Mouse (Mus musculus): ENCODE data around the gene Akap13. TPM values are rescaled to one million over a fixed set of nuclear protein-coding genes. Genes with fewer than 3 reads are reported as not detected.

Akap13 gene
- polyA plus RNA-seq, 1 experiment from 2014 or later: 12.0 TPM

GRCm38 (mm10) chr7:75713959-75714358 lies 258.6 kb downstream of the Akap13 start:
- Histone ChIP-seq H3K9ac (replicated peaks; ENCODE audit: low read depth, low read length) (no peak overlapping the region), H3K36me3 (ENCODE audit: control insufficient read depth, insufficient read depth) (no peaks in the 10 kb centered on the region), H3K4me1 (replicated peaks; ENCODE audit: control insufficient read depth, insufficient read depth, low read length) (no peaks in the 10 kb centered on the region), H3K27ac (ENCODE audit: low read length) (no peak overlapping the region), H3K9me3 (ENCODE audit: control insufficient read depth, low read length) (no peaks in the 10 kb centered on the region), H3K27me3 (replicated peaks; ENCODE audit: control insufficient read depth, insufficient read depth, low read length) (no peaks in the 10 kb centered on the region), H3K4me2 (ENCODE audit: low read length) (no peak overlapping the region), H3K4me3 (replicated peaks; ENCODE audit: low read length) (no peak overlapping the region)
- 95% methylated on average over 5 of the region's 5 CpGs for WGBS
- ATAC-seq: no peak

- no peak overlapping the region for H3K4me2 ChIP-seq (ENCODE audit: low read length)
- H3K36me3 ChIP-seq (ENCODE audit: control insufficient read depth, insufficient read depth): no peaks in the 10 kb centered on the region
- H3K27me3 ChIP-seq (replicated peaks; ENCODE audit: control insufficient read depth, insufficient read depth, low read length): no peaks in the 10 kb centered on the region
- no peak overlapping the region for H3K9ac ChIP-seq (replicated peaks; ENCODE audit: low read depth, low read length)
- H3K4me1 ChIP-seq (replicated peaks; ENCODE audit: control insufficient read depth, insufficient read depth, low read length): no peaks in the 10 kb centered on the region
- WGBS: 93% methylated on average over 4 of the region's 4 CpGs
- H3K9me3 ChIP-seq (ENCODE audit: control insufficient read depth, low read length): no peaks in the 10 kb centered on the region
- no peak for ATAC-seq
- no peak overlapping the region for H3K4me3 ChIP-seq (replicated peaks; ENCODE audit: low read length)
- no peak overlapping the region for H3K27ac ChIP-seq (ENCODE audit: low read length)
These were observed 259.7 kb downstream of the Akap13 start for GRCm38 (mm10) chr7:75715026-75715425.

GRCm38 (mm10) chr7:75715939-75716338 lies 260.6 kb downstream of the Akap13 start:
- Histone ChIP-seq H3K9me3 (ENCODE audit: control insufficient read depth, low read length) (no peaks in the 10 kb centered on the region), H3K27me3 (replicated peaks; ENCODE audit: control insufficient read depth, insufficient read depth, low read length) (no peaks in the 10 kb centered on the region), H3K4me2 (ENCODE audit: low read length) (no peak overlapping the region), H3K36me3 (ENCODE audit: control insufficient read depth, insufficient read depth) (no peaks in the 10 kb centered on the region), H3K9ac (replicated peaks; ENCODE audit: low read depth, low read length) (no peak overlapping the region), H3K4me3 (replicated peaks; ENCODE audit: low read length) (no peak overlapping the region), H3K4me1 (replicated peaks; ENCODE audit: control insufficient read depth, insufficient read depth, low read length) (no peaks in the 10 kb centered on the region), H3K27ac (ENCODE audit: low read length) (no peak overlapping the region)
- ATAC-seq: no peak
- 89% methylated on average over 4 of the region's 4 CpGs for WGBS

GRCm38 (mm10) chr7:75717349-75717748 lies 262.0 kb downstream of the Akap13 start:
- Histone ChIP-seq H3K4me2 (ENCODE audit: low read length) (no peak overlapping the region), H3K9ac (replicated peaks; ENCODE audit: low read depth, low read length) (no peak overlapping the region), H3K4me3 (replicated peaks; ENCODE audit: low read length) (no peak overlapping the region), H3K4me1 (replicated peaks; ENCODE audit: control insufficient read depth, insufficient read depth, low read length) (no peaks in the 10 kb centered on the region), H3K27ac (ENCODE audit: low read length) (no peak overlapping the region), H3K27me3 (replicated peaks; ENCODE audit: control insufficient read depth, insufficient read depth, low read length) (no peaks in the 10 kb centered on the region), H3K36me3 (ENCODE audit: control insufficient read depth, insufficient read depth) (no peaks in the 10 kb centered on the region), H3K9me3 (ENCODE audit: control insufficient read depth, low read length) (no peaks in the 10 kb centered on the region)
- no peak for ATAC-seq

- H3K4me1 ChIP-seq (replicated peaks; ENCODE audit: control insufficient read depth, insufficient read depth, low read length): no peaks in the 10 kb centered on the region
- H3K36me3 ChIP-seq (ENCODE audit: control insufficient read depth, insufficient read depth): no peaks in the 10 kb centered on the region
- no peak for ATAC-seq
- H3K4me3 ChIP-seq (replicated peaks; ENCODE audit: low read length): no peak overlapping the region
- no peaks in the 10 kb centered on the region for H3K9me3 ChIP-seq (ENCODE audit: control insufficient read depth, low read length)
- no peaks in the 10 kb centered on the region for H3K27me3 ChIP-seq (replicated peaks; ENCODE audit: control insufficient read depth, insufficient read depth, low read length)
- no peak overlapping the region for H3K9ac ChIP-seq (replicated peaks; ENCODE audit: low read depth, low read length)
- no peak overlapping the region for H3K4me2 ChIP-seq (ENCODE audit: low read length)
- H3K27ac ChIP-seq (ENCODE audit: low read length): no peak overlapping the region
- WGBS: 90% methylated on average over 4 of the region's 4 CpGs
These were observed 266.0 kb downstream of the Akap13 start for GRCm38 (mm10) chr7:75721302-75721701.

GRCm38 (mm10) chr7:75724012-75724411 lies 268.7 kb downstream of the Akap13 start:
- H3K9me3 ChIP-seq (ENCODE audit: control insufficient read depth, low read length): no peaks in the 10 kb centered on the region
- no peak overlapping the region for H3K27ac ChIP-seq (ENCODE audit: low read length)
- ATAC-seq: no peak
- 92% methylated on average over 1 of the region's 1 CpGs for WGBS
- no peaks in the 10 kb centered on the region for H3K27me3 ChIP-seq (replicated peaks; ENCODE audit: control insufficient read depth, insufficient read depth, low read length)
- no peaks in the 10 kb centered on the region for H3K4me1 ChIP-seq (replicated peaks; ENCODE audit: control insufficient read depth, insufficient read depth, low read length)
- no peak overlapping the region for H3K9ac ChIP-seq (replicated peaks; ENCODE audit: low read depth, low read length)
- no peak overlapping the region for H3K4me3 ChIP-seq (replicated peaks; ENCODE audit: low read length)
- no peak overlapping the region for H3K4me2 ChIP-seq (ENCODE audit: low read length)
- H3K36me3 ChIP-seq (ENCODE audit: control insufficient read depth, insufficient read depth): no peaks in the 10 kb centered on the region

- H3K9ac ChIP-seq (replicated peaks; ENCODE audit: low read depth, low read length): no peak overlapping the region
- no peaks in the 10 kb centered on the region for H3K4me1 ChIP-seq (replicated peaks; ENCODE audit: control insufficient read depth, insufficient read depth, low read length)
- H3K27me3 ChIP-seq (replicated peaks; ENCODE audit: control insufficient read depth, insufficient read depth, low read length): no peaks in the 10 kb centered on the region
- no peaks in the 10 kb centered on the region for H3K9me3 ChIP-seq (ENCODE audit: control insufficient read depth, low read length)
- WGBS: 96% methylated on average over 6 of the region's 6 CpGs
- H3K27ac ChIP-seq (ENCODE audit: low read length): no peak overlapping the region
- ATAC-seq: no peak
- H3K4me2 ChIP-seq (ENCODE audit: low read length): no peak overlapping the region
- H3K36me3 ChIP-seq (ENCODE audit: control insufficient read depth, insufficient read depth): peaks cover 2% of the 10 kb centered on the region; the same call in 1 of the 2 replicates
- H3K4me3 ChIP-seq (replicated peaks; ENCODE audit: low read length): no peak overlapping the region
These were observed 270.6 kb downstream of the Akap13 start for GRCm38 (mm10) chr7:75725899-75726298.

GRCm38 (mm10) chr7:75726867-75727266 lies 271.5 kb downstream of the Akap13 start:
- peaks cover 2% of the 10 kb centered on the region; the same call in 1 of the 2 replicates for H3K36me3 ChIP-seq (ENCODE audit: control insufficient read depth, insufficient read depth)
- ATAC-seq: no peak; the same call in 1 of the 2 replicates

GRCm38 (mm10) chr7:75729652-75730051 lies 274.3 kb downstream of the Akap13 start:
- no peak overlapping the region for H3K9ac ChIP-seq (replicated peaks; ENCODE audit: low read depth, low read length)
- 95% methylated on average over 7 of the region's 7 CpGs for WGBS
- no peaks in the 10 kb centered on the region for H3K9me3 ChIP-seq (ENCODE audit: control insufficient read depth, low read length)
- H3K36me3 ChIP-seq (ENCODE audit: control insufficient read depth, insufficient read depth): peaks cover 2% of the 10 kb centered on the region; the same call in 1 of the 2 replicates
- H3K4me3 ChIP-seq (replicated peaks; ENCODE audit: low read length): no peak overlapping the region
- no peak overlapping the region for H3K27ac ChIP-seq (ENCODE audit: low read length)
- ATAC-seq: no peak
- H3K4me1 ChIP-seq (replicated peaks; ENCODE audit: control insufficient read depth, insufficient read depth, low read length): no peaks in the 10 kb centered on the region
- H3K4me2 ChIP-seq (ENCODE audit: low read length): no peak overlapping the region
- no peaks in the 10 kb centered on the region for H3K27me3 ChIP-seq (replicated peaks; ENCODE audit: control insufficient read depth, insufficient read depth, low read length)

More at GRCm38 (mm10) chr7:75726867-75727266, 271.5 kb downstream of the Akap13 start:
- Histone ChIP-seq H3K4me3 (replicated peaks; ENCODE audit: low read length) (no peak overlapping the region), H3K9me3 (ENCODE audit: control insufficient read depth, low read length) (no peaks in the 10 kb centered on the region), H3K9ac (replicated peaks; ENCODE audit: low read depth, low read length) (no peak overlapping the region), H3K4me1 (replicated peaks; ENCODE audit: control insufficient read depth, insufficient read depth, low read length) (no peaks in the 10 kb centered on the region), H3K27ac (ENCODE audit: low read length) (no peak overlapping the region), H3K4me2 (ENCODE audit: low read length) (no peak overlapping the region), H3K27me3 (replicated peaks; ENCODE audit: control insufficient read depth, insufficient read depth, low read length) (no peaks in the 10 kb centered on the region)
- 87% methylated on average over 9 of the region's 9 CpGs for WGBS

- ATAC-seq: no peak
- Histone ChIP-seq H3K36me3 (ENCODE audit: control insufficient read depth, insufficient read depth) (peaks cover 2% of the 10 kb centered on the region; the same call in 1 of the 2 replicates), H3K27me3 (replicated peaks; ENCODE audit: control insufficient read depth, insufficient read depth, low read length) (no peaks in the 10 kb centered on the region), H3K9me3 (ENCODE audit: control insufficient read depth, low read length) (no peaks in the 10 kb centered on the region), H3K4me2 (ENCODE audit: low read length) (no peak overlapping the region), H3K27ac (ENCODE audit: low read length) (no peak overlapping the region), H3K4me1 (replicated peaks; ENCODE audit: control insufficient read depth, insufficient read depth, low read length) (no peaks in the 10 kb centered on the region), H3K4me3 (replicated peaks; ENCODE audit: low read length) (no peak overlapping the region), H3K9ac (replicated peaks; ENCODE audit: low read depth, low read length) (no peak overlapping the region)
- WGBS: 91% methylated on average over 12 of the region's 12 CpGs
These were observed 274.9 kb downstream of the Akap13 start for GRCm38 (mm10) chr7:75730216-75730615.
